Mouse (Mus musculus) neural tube, embryonic 14.5 days (tissue): Measurements from ENCODE around the gene Rcc1. TPM values are rescaled to one million over a fixed set of nuclear protein-coding genes. Genes with fewer than 3 reads are reported as not detected.

Experiments used
- ATAC-seq: fragments of 200-750 bp; cut with Nextera tagmentation; 2 replicates; pipeline ENCODE4 v1.8.0; 2017; ENCODE audit warnings: low read depth, mild to moderate bottlenecking, moderate TSS enrichment, moderate library complexity
- H3K27ac ChIP-seq: fragments of 300-500 bp; sonication (generic); 2 replicates; pipeline ENCODE4 v1.5.1; 2014; ENCODE audit warnings: low read depth, mild to moderate bottlenecking, control low read depth, low read length, moderate library complexity, mixed read lengths
- H3K27me3 ChIP-seq: fragments of 300-500 bp; sonication (generic); 2 replicates; pipeline ENCODE4 v1.6.1; 2014; ENCODE audit warnings: low read length; ENCODE audit not compliant: control insufficient read depth, insufficient read depth
- H3K36me3 ChIP-seq: fragments of 300-500 bp; sonication (generic); 2 replicates; pipeline ENCODE4 v1.6.1; 2014; ENCODE audit warnings: low read length, mixed read lengths; ENCODE audit not compliant: control insufficient read depth, insufficient read depth
- H3K4me1 ChIP-seq: fragments of 300-500 bp; sonication (generic); 2 replicates; pipeline ENCODE4 v1.6.1; 2014; ENCODE audit warnings: low read length; ENCODE audit not compliant: control insufficient read depth, insufficient read depth
- H3K4me2 ChIP-seq: fragments of 300-500 bp; sonication (generic); 2 replicates; pipeline ENCODE4 v1.6.1; 2014; ENCODE audit warnings: mild to moderate bottlenecking, low read depth, low read length, control low read depth
- H3K4me3 ChIP-seq: fragments of 300-500 bp; sonication (generic); 2 replicates; pipeline ENCODE4 v1.5.1; 2014; ENCODE audit warnings: low read depth, low read length, control low read depth, mixed read lengths
- H3K9ac ChIP-seq: fragments of 300-500 bp; sonication (generic); replicated peaks from 2 replicates; pipeline ENCODE4 v1.6.1; 2014; ENCODE audit warnings: low read depth, mild to moderate bottlenecking, control low read depth, low read length, mixed read lengths
- H3K9me3 ChIP-seq: fragments of 300-500 bp; sonication (generic); 2 replicates; pipeline ENCODE4 v1.6.1; 2016; ENCODE audit warnings: low read length; ENCODE audit not compliant: control insufficient read depth
- WGBS: fragments of 180-500 bp; shearing (Covaris S2); extraction: QIAGEN DNeasy Blood & Tissue Kit; methylation state at CpG from one replicate; pipeline ENCODE4 v1.1.7; 2014; 5-methylcytosine and 5-hydroxymethylcytosine counted together
- polyA plus RNA-seq: library from polyadenylated mRNA; unstranded; fragments of >200 nt; fragmentation: Nextera tagmentation; extraction: Ambion mirVana; gene quantifications from 2 replicates; pipeline ENCODE4 v1.2.1, GENCODE M21; 2014

Rcc1 gene
- polyA plus RNA-seq, 1 experiment from 2014 or later, result 14.0 TPM

GRCm38 (mm10) chr4:132350123-132350740, 3.2 kb downstream of the Rcc1 start:
- Histone ChIP-seq H3K4me2 (no peak overlapping the region), H3K9ac (no peak overlapping the region), H3K27me3 (no peaks in the 10 kb centered on the region; the same call in 1 of the 2 replicates), H3K4me3 (no peak overlapping the region), H3K4me1 (peaks cover 10% of the 10 kb centered on the region), H3K9me3 (no peaks in the 10 kb centered on the region), H3K27ac (no peak overlapping the region), H3K36me3 (0 out of 2 replicates have a peak, but pooled peaks cover 3% of the 10 kb centered on the region)
- WGBS, result 41% methylated on average over 2 of the region's 2 CpGs
- no peak for ATAC-seq

GRCm38 (mm10) chr4:132349495-132350122, 3.8 kb downstream of the Rcc1 start:
- no peak overlapping the region for H3K4me2 ChIP-seq
- H3K27me3 ChIP-seq, result no peaks in the 10 kb centered on the region; the same call in 1 of the 2 replicates
- no peak overlapping the region for H3K9ac ChIP-seq
- ATAC-seq, result no peak
- H3K4me1 ChIP-seq, result peaks cover 14% of the 10 kb centered on the region
- H3K27ac ChIP-seq, result no peak overlapping the region
- H3K9me3 ChIP-seq, result no peaks in the 10 kb centered on the region
- no peak overlapping the region for H3K4me3 ChIP-seq
- WGBS, result 60% methylated on average over 3 of the region's 3 CpGs
- H3K36me3 ChIP-seq, result 0 out of 2 replicates have a peak, but pooled peaks cover 3% of the 10 kb centered on the region

DNA sequence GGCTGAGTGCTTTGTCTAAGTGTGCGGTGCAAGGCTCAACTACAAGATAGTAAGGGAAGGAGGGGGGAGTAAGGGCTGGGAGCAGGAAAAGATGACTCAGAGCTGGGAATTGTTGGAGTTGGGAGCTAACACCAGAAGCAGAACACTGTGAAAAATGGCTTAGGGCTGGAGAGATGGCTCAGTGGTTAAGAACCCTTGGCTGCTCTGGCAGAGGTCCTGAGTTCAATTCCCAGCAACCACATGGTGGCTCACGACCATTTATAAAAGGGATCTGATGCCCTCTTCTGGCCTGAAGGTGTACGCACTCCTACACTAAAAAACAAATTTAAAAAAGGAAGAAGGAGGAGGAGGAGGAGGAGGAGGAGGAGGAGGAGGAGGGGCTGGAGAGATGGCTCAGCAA, 6.7 kb downstream of the Rcc1 start:
- 63% methylated on average over 3 of the region's 3 CpGs for WGBS
- no peaks in the 10 kb centered on the region for H3K9me3 ChIP-seq
- 0 out of 2 replicates have a peak, but pooled peaks cover 3% of the 10 kb centered on the region for H3K36me3 ChIP-seq
- no peak for ATAC-seq
- H3K4me1 ChIP-seq, result peaks cover 14% of the 10 kb centered on the region
- no peak overlapping the region for H3K27ac ChIP-seq
- H3K4me3 ChIP-seq, result no peak overlapping the region
- no peak overlapping the region for H3K9ac ChIP-seq
- H3K27me3 ChIP-seq, result no peaks in the 10 kb centered on the region
- no peak overlapping the region for H3K4me2 ChIP-seq

DNA sequence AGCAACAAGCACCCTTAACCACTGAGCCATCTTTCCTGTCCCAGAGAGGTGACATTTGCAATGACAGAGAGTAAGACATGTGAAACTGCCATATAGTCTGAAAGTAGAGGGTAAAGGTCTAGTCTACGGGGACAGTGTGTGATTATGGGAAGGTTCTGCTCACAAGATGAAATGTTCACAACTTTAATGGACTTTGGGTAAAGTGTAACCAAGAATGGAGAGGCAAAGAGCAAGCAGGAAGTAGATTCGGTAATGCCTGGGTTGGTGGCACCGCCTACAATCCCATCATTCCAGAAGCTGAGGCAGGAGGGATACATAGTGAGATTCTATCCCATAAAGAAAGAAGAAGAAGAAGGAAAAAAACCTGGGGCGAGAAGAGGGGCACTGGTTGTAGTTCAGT, 7.1 kb downstream of the Rcc1 start:
- Histone ChIP-seq H3K4me2 (no peak overlapping the region), H3K9me3 (no peaks in the 10 kb centered on the region), H3K4me3 (no peak overlapping the region), H3K27ac (no peak overlapping the region), H3K27me3 (no peaks in the 10 kb centered on the region), H3K9ac (no peak overlapping the region), H3K4me1 (peaks cover 13% of the 10 kb centered on the region), H3K36me3 (0 out of 2 replicates have a peak, but pooled peaks cover 3% of the 10 kb centered on the region)
- ATAC-seq, result no peak
- WGBS, result 87% methylated on average over 4 of the region's 4 CpGs

DNA sequence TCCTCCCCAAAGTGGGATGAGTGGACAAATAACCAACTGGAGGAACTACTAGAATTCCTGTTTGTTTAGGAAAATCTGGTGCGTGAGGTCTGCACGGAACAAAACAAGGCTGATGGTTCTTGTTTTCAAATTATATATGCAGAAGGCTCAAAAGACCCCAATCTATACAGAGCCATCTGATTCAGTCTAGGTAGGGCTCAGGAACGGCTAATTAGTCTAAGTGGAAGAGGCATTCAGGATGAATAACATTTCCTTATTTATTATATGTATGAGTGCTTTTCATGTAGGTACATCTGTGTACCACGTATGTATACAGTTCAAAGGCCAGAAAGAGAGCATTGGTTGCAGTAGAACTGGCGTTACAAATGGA, 7.6 kb downstream of the Rcc1 start:
- peak; percentile 16; the same call in 1 of the 2 replicates for ATAC-seq
- Histone ChIP-seq H3K27ac (no peak overlapping the region), H3K4me1 (peaks cover 13% of the 10 kb centered on the region), H3K27me3 (no peaks in the 10 kb centered on the region), H3K9me3 (no peaks in the 10 kb centered on the region), H3K4me3 (peak overlapping the region; percentile 79), H3K36me3 (no peaks in the 10 kb centered on the region), H3K4me2 (peak overlapping the region; percentile 98; the same call in 1 of the 2 replicates), H3K9ac (no peak overlapping the region)
- WGBS, result 50% methylated on average over 5 of the region's 5 CpGs

DNA sequence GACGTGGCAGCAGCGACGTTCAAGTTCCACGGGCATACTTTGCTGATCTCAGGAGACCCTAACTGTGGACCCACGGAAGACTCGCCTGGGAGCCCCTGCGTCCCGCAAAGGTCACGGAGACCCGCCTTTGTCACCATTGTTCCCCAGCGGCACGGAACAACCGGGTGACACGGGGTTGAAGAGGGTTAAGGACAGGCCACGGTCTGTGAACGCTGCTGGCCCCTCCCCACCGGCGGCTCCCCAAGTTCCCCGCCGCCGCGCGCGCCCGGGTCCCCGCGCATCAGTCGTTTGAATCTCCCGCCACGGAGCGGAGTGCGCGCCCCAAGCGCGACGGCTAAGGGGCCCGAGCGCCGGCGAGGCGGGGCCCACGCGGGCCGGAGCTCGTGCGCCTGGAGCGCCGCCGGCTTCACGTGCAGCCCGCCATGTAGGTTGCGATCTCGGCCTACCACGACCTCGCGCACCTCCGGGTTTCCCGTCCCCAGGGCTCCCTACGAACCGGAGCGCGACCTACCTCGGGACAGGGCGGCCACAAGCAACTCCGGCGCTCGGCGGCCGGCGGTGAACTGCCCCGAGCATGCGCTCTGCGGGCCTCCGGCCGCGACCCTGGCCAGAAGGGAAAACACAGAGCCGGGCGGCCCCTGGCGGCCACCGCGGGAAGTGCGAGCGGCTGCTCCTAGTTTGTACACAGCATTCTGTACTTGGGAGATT, 8.1 kb downstream of the Rcc1 start:
- under 1% methylated on average over 80 of the region's 83 CpGs for WGBS
- peak overlapping the region; percentile 77 for H3K9ac ChIP-seq
- H3K4me1 ChIP-seq, result peaks cover 13% of the 10 kb centered on the region
- peak overlapping the region; percentile 79 for H3K4me3 ChIP-seq
- no peak overlapping the region; the same call in 1 of the 2 replicates for H3K27ac ChIP-seq
- ATAC-seq, result peak; percentile 89
- H3K36me3 ChIP-seq, result no peaks in the 10 kb centered on the region
- H3K9me3 ChIP-seq, result no peaks in the 10 kb centered on the region
- H3K27me3 ChIP-seq, result no peaks in the 10 kb centered on the region
- H3K4me2 ChIP-seq, result peak overlapping the region; percentile 98

DNA sequence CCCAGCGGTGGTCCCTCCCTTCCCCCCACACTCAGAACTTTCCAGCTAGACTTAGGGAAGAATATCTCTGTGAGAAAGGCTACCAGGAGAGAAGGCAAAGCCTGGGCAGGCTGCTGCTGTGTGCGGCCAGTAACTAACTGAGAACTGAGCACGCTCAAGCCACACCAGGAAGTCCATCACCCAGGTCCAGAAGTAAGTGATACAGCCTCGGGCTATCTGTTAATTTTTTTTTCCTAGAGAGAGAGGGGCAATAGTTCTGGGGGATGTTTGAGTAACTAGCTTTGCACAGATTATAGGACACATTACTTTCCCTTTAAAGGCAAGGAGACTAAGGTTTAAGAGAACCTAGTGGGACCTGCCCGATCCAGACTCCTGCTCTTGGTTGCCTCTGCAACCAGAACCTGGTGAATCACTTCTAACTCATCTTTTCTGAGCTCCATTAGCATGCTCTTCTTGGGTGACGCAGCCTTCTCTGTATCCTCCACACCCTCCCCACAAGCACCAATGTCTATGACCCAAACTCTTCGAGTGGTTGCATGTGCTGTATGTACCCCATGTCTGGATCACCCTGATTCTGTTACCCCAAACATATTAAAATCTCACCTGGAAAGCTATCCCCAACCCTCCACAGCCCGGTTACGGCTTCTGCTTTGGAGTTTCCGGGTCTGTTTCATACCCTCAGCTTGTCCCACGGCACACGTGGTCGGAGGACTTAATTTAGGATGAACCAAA, 8.8 kb downstream of the Rcc1 start:
- H3K9ac ChIP-seq, result peak overlapping the region; percentile 77; the same call in 1 of the 2 replicates
- H3K36me3 ChIP-seq, result no peaks in the 10 kb centered on the region
- no peak for ATAC-seq
- peak overlapping the region; percentile 79 for H3K4me3 ChIP-seq
- no peaks in the 10 kb centered on the region for H3K27me3 ChIP-seq
- H3K9me3 ChIP-seq, result no peaks in the 10 kb centered on the region
- peak overlapping the region; percentile 98 for H3K4me2 ChIP-seq
- no peak overlapping the region for H3K27ac ChIP-seq
- 10% methylated on average over 13 of the region's 13 CpGs for WGBS
- peaks cover 13% of the 10 kb centered on the region for H3K4me1 ChIP-seq

GRCm38 (mm10) chr4:132341451-132341850, 12.0 kb downstream of the Rcc1 start:
- no peak for ATAC-seq
- Histone ChIP-seq H3K36me3 (no peaks in the 10 kb centered on the region), H3K4me2 (no peak overlapping the region), H3K27me3 (no peaks in the 10 kb centered on the region), H3K4me1 (peaks cover 13% of the 10 kb centered on the region), H3K27ac (no peak overlapping the region), H3K9me3 (no peaks in the 10 kb centered on the region), H3K4me3 (no peak overlapping the region), H3K9ac (no peak overlapping the region)
- WGBS, result 91% methylated on average over 3 of the region's 3 CpGs
